Mouse (Mus musculus) lung, embryonic 14.5 days (tissue): Measurements from ENCODE around the gene Tmod3. TPM values are rescaled to one million over a fixed set of nuclear protein-coding genes. Genes with fewer than 3 reads are reported as not detected.

Experiments used
- ATAC-seq: fragments of 200-750 bp; cut with Nextera tagmentation; 2 replicates; pipeline ENCODE4 v1.8.0; 2017; ENCODE audit warnings: mild to moderate bottlenecking, moderate TSS enrichment, moderate library complexity; ENCODE audit not compliant: insufficient read depth
- DNase-seq: peaks from one replicate; pipeline ENCODE4 v3.0.0-alpha.2; 2015
- H3K27ac ChIP-seq: fragments of 300-500 bp; sonication (generic); 2 replicates; pipeline ENCODE4 v1.5.1; 2014; ENCODE audit warnings: low read depth, mild to moderate bottlenecking, moderate library complexity
- H3K27me3 ChIP-seq: fragments of 300-500 bp; sonication (generic); 2 replicates; pipeline ENCODE4 v1.6.1; 2014; ENCODE audit warnings: low read length, control low read depth; ENCODE audit not compliant: insufficient read depth
- H3K36me3 ChIP-seq: fragments of 300-500 bp; sonication (generic); 2 replicates; pipeline ENCODE4 v1.6.1; 2014; ENCODE audit warnings: control low read depth; ENCODE audit not compliant: insufficient read depth
- H3K4me1 ChIP-seq: fragments of 300-500 bp; sonication (generic); 2 replicates; pipeline ENCODE4 v1.6.1; 2014; ENCODE audit warnings: antibody characterized with exemption, control low read depth; ENCODE audit not compliant: insufficient read depth
- H3K4me2 ChIP-seq: fragments of 300-500 bp; sonication (generic); 2 replicates; pipeline ENCODE4 v1.6.1; 2014; ENCODE audit warnings: mild to moderate bottlenecking
- H3K4me3 ChIP-seq: fragments of 300-500 bp; sonication (generic); 2 replicates; pipeline ENCODE4 v1.5.1; 2014; ENCODE audit warnings: low read depth, low read length
- H3K9ac ChIP-seq: fragments of 300-500 bp; sonication (generic); 2 replicates; pipeline ENCODE4 v1.6.1; 2014
- H3K9me3 ChIP-seq: fragments of 300-500 bp; sonication (generic); 2 replicates; pipeline ENCODE4 v1.6.1; 2016; ENCODE audit warnings: low read depth, low read length, control low read depth
- CTCF ChIP-seq: IDR thresholded peaks from 2 replicates; pipeline ENCODE4 v1.5.1; 2016; ENCODE audit warnings: antibody characterized with exemption, low read depth
- WGBS: fragments of 180-500 bp; shearing (Covaris S2); extraction: QIAGEN DNeasy Blood & Tissue Kit; methylation state at CpG from one replicate; pipeline ENCODE4 v1.1.7; 2014; 5-methylcytosine and 5-hydroxymethylcytosine counted together
- polyA plus RNA-seq: library from polyadenylated mRNA; unstranded; fragments of >200 nt; fragmentation: Nextera tagmentation; extraction: Ambion mirVana; gene quantifications from 2 replicates; pipeline ENCODE4 v1.2.1, GENCODE M21; 2014

Tmod3 gene
- polyA plus RNA-seq, 1 experiment from 2014 or later, result 131 TPM

GRCm38 (mm10) chr9:75593481-75593880 is 34.0 kb upstream of the Tmod3 start:
- H3K27ac ChIP-seq, result no peak overlapping the region
- H3K9ac ChIP-seq, result no peak overlapping the region
- no peaks in the 10 kb centered on the region for H3K27me3 ChIP-seq
- no peaks in the 10 kb centered on the region for H3K4me1 ChIP-seq
- WGBS, result 84% methylated on average over 5 of the region's 5 CpGs
- H3K36me3 ChIP-seq, result no peaks in the 10 kb centered on the region
- DNase-seq (no peak), ATAC-seq (no peak)
- no peaks in the 10 kb centered on the region for H3K9me3 ChIP-seq
- TF ChIP-seq CTCF, result no peak
- no peak overlapping the region for H3K4me3 ChIP-seq
- no peak overlapping the region for H3K4me2 ChIP-seq

GRCm38 (mm10) chr9:75589850-75590790 is 30.7 kb upstream of the Tmod3 start:
- no peak for TF ChIP-seq CTCF
- Histone ChIP-seq H3K27me3 (no peaks in the 10 kb centered on the region), H3K4me1 (no peaks in the 10 kb centered on the region), H3K9me3 (no peaks in the 10 kb centered on the region), H3K4me2 (no peak overlapping the region), H3K36me3 (no peaks in the 10 kb centered on the region), H3K4me3 (no peak overlapping the region), H3K9ac (no peak overlapping the region), H3K27ac (no peak overlapping the region)
- DNase-seq, result no peak
- 78% methylated on average over 15 of the region's 15 CpGs for WGBS
- ATAC-seq, result no peak

- H3K4me3 ChIP-seq, result no peak overlapping the region
- WGBS, result 48% methylated on average over 7 of the region's 7 CpGs
- ATAC-seq (peak; percentile 38; the same call in 1 of the 2 replicates), DNase-seq (peak; percentile 78)
- H3K9me3 ChIP-seq, result no peaks in the 10 kb centered on the region
- H3K36me3 ChIP-seq, result no peaks in the 10 kb centered on the region
- no peak overlapping the region for H3K27ac ChIP-seq
- H3K4me2 ChIP-seq, result no peak overlapping the region
- H3K27me3 ChIP-seq, result no peaks in the 10 kb centered on the region
- H3K9ac ChIP-seq, result no peak overlapping the region
- TF ChIP-seq CTCF, result peak; percentile 78
- no peaks in the 10 kb centered on the region for H3K4me1 ChIP-seq
Observed at GRCm38 (mm10) chr9:75581694-75582350, 22.4 kb upstream of the Tmod3 start.

GRCm38 (mm10) chr9:75579321-75579720 is 19.9 kb upstream of the Tmod3 start:
- Histone ChIP-seq H3K4me1 (no peaks in the 10 kb centered on the region), H3K27ac (no peak overlapping the region)
- WGBS, result 82% methylated on average over 6 of the region's 6 CpGs

GRCm38 (mm10) chr9:75571036-75571942 is 11.8 kb upstream of the Tmod3 start:
- ATAC-seq (peak; percentile 58), DNase-seq (peak; percentile 32)
- WGBS, result 67% methylated on average over 5 of the region's 5 CpGs
- Histone ChIP-seq H3K36me3 (no peaks in the 10 kb centered on the region), H3K4me1 (no peaks in the 10 kb centered on the region), H3K27me3 (no peaks in the 10 kb centered on the region), H3K9ac (no peak overlapping the region), H3K4me2 (no peak overlapping the region), H3K4me3 (no peak overlapping the region), H3K27ac (no peak overlapping the region), H3K9me3 (no peaks in the 10 kb centered on the region)
- no peak for TF ChIP-seq CTCF

More at GRCm38 (mm10) chr9:75579321-75579720, 19.9 kb upstream of the Tmod3 start:
- Histone ChIP-seq H3K4me3 (no peak overlapping the region), H3K9me3 (no peaks in the 10 kb centered on the region), H3K27me3 (no peaks in the 10 kb centered on the region), H3K4me2 (no peak overlapping the region), H3K9ac (no peak overlapping the region), H3K36me3 (no peaks in the 10 kb centered on the region)
- ATAC-seq (no peak), DNase-seq (no peak)
- TF ChIP-seq CTCF, result no peak

GRCm38 (mm10) chr9:75568399-75568798 is 8.9 kb upstream of the Tmod3 start:
- DNase-seq (no peak), ATAC-seq (no peak)
- Histone ChIP-seq H3K9me3 (no peaks in the 10 kb centered on the region), H3K27me3 (no peaks in the 10 kb centered on the region), H3K27ac (no peak overlapping the region), H3K4me2 (no peak overlapping the region), H3K4me1 (no peaks in the 10 kb centered on the region), H3K9ac (no peak overlapping the region), H3K4me3 (no peak overlapping the region), H3K36me3 (no peaks in the 10 kb centered on the region)
- TF ChIP-seq CTCF, result no peak
- 94% methylated on average over 6 of the region's 6 CpGs for WGBS
